Mouse (Mus musculus) layer of hippocampus, adult 9-11 months (tissue): Measurements from ENCODE around the gene Fam114a2.
"Not testable (repeated sequence)": the region's sequence is repeated elsewhere in the genome, so short reads cannot be mapped to it uniquely, and the experiment has no call there.

Experiments used
- DNase-seq: peaks from one replicate; pipeline ENCODE4 v3.0.0; 2022

Fam114a2 gene

GRCm38 (mm10) chr11:57518091-57518750 is at the start of gene Fam114a2, which contains the start of gene Mfap3:
Fam114a2 (minus strand) TSS chr11:57518617.
Mfap3 (plus strand) TSS chr11:57518664.
- peak; percentile 85 for DNase-seq

- DNase-seq, result no peak
Observed at GRCm38 (mm10) chr11:57566091-57567035, 47.9 kb upstream of the Fam114a2 start.

GRCm38 (mm10) chr11:57564564-57564963 is 46.1 kb upstream of the Fam114a2 start:
- no peak for DNase-seq

GRCm38 (mm10) chr11:57557936-57558335 is 39.5 kb upstream of the Fam114a2 start:
- DNase-seq, result not testable (repeated sequence)

GRCm38 (mm10) chr11:57553015-57553780 is 34.8 kb upstream of the Fam114a2 start:
- no peak for DNase-seq

- DNase-seq, result no peak
Observed at GRCm38 (mm10) chr11:57551016-57551415, 32.6 kb upstream of the Fam114a2 start.

GRCm38 (mm10) chr11:57550230-57550629 is 31.8 kb upstream of the Fam114a2 start:
- DNase-seq, result no peak

GRCm38 (mm10) chr11:57548618-57549550 is 30.5 kb upstream of the Fam114a2 start:
- DNase-seq, result peak; percentile 62

- DNase-seq, result no peak
Observed at GRCm38 (mm10) chr11:57540681-57541080, 22.3 kb upstream of the Fam114a2 start.

- DNase-seq, result no peak
Observed at GRCm38 (mm10) chr11:57539841-57540418, 21.5 kb upstream of the Fam114a2 start.

GRCm38 (mm10) chr11:57535912-57536311 is 17.5 kb upstream of the Fam114a2 start:
- DNase-seq, result no peak

GRCm38 (mm10) chr11:57532306-57532705 is 13.9 kb upstream of the Fam114a2 start:
- DNase-seq, result no peak

- DNase-seq, result peak; percentile 45
Observed at GRCm38 (mm10) chr11:57531300-57531950, 13.0 kb upstream of the Fam114a2 start.

GRCm38 (mm10) chr11:57529111-57529510 is 10.7 kb upstream of the Fam114a2 start:
- DNase-seq, result no peak

GRCm38 (mm10) chr11:57527506-57527905 is 9.1 kb upstream of the Fam114a2 start:
- DNase-seq, result no peak

- no peak for DNase-seq
Observed at GRCm38 (mm10) chr11:57525900-57526299, 7.5 kb upstream of the Fam114a2 start.

GRCm38 (mm10) chr11:57524597-57524996 is 6.2 kb upstream of the Fam114a2 start:
- DNase-seq, result peak; percentile 38

- no peak for DNase-seq
Observed at GRCm38 (mm10) chr11:57523418-57523817, 5.0 kb upstream of the Fam114a2 start.

- peak; percentile 86 for DNase-seq
Observed at GRCm38 (mm10) chr11:57522046-57522445, 3.6 kb upstream of the Fam114a2 start.

GRCm38 (mm10) chr11:57521206-57521605 is 2.8 kb upstream of the Fam114a2 start:
- DNase-seq, result no peak

GRCm38 (mm10) chr11:57519304-57519703 is 887 bp upstream of the Fam114a2 start:
- DNase-seq, result no peak
